Mouse (Mus musculus): ENCODE results near the gene Fam78a.

Fam78a gene

DNA sequence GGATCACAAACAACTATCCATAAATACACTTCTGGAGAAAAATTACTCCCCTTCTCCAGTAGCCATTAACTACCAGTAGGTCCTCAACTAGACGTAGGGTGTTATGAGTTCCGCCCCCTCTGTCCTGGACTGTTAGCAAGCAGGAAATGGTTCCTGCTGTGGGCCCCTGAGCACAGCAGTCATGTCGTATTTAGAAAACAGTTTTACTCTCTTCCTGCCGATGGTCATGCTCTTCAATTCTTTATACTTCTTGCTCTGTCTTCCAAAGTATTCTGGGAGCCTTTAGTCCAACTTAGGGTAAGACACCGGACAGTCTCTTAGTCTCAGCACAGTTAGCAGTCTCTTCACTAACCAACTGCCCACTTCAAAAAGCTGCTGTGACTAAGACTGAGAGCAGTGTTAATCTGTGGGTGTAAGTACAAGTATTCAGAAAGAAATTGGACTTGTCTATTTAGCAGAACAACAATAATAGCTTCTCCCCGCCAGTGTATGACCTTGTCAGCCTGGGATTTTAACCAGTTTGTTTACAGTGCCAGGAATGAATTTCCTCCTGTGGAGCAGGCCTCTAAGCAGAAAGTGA lies 47.3 kb downstream of the Fam78a start:
- DNase-seq, result no peak

DNA sequence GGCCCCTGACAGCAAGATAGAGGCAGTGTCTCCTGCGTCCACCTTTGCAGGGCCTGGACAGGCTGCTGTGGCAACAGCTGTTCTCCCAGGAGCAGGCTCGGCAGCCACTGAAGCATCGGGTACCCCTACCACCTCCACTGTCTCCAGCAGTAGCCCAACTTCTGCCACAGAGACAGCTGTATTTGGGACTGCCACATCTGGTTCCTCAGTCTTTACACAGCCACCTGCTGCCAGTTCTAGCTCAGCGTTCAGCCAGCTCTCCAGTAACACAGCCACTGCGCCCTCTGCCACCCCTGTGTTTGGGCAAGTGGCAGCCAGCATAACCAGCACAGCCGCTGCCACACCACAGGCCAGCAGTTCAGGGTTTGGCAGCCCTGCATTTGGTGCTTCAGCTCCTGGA lies 50.5 kb downstream of the Fam78a start:
- DNase-seq, result no peak

DNA sequence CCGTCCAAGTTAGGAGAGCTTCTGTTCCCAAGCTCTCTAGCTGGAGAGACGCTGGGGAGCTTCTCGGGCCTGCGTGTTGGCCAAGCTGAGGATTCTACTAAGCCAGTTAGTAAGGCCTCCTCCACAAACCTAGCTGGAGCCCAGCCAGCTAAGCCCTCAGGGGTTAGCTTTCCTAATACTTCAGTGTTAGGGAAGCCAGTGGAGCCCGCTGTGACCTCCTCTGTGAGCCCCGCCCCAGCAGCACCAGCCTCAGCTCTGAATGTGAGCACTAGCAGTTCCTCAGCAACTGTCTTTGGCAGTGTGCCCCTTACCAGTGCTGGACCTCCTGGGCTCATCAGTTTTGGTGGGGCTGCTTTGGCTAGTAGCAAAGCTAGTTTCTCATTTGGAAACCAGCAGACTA lies 51.2 kb downstream of the Fam78a start:
- DNase-seq, result no peak

GRCm38 (mm10) chr2:32029636-32030035 lies 55.0 kb downstream of the Fam78a start:
- no peak for DNase-seq

GRCm38 (mm10) chr2:32024372-32024771 lies 60.3 kb downstream of the Fam78a start:
- no peak for DNase-seq

DNA sequence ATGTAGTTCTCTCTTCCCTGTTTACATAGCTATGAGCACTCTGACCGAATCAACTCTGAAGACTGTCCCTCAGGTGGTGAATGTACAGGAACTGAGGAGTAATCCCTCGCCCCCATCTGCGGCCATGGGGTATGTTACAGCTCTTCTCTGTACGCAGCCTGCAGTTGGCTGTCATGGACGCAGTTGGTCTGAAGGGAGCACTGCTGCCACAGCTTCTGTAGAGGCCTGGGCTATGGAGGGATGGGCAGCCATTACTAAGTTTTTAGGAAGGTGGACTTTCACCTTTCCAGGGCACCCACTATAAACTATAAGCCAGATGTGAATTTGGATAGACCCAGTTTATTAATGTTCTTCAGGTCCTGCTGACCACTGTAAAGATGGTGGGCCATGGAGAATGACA lies 64.4 kb downstream of the Fam78a start:
- no peak for DNase-seq

GRCm38 (mm10) chr2:32019704-32020103 lies 65.0 kb downstream of the Fam78a start:
- DNase-seq, result no peak

GRCm38 (mm10) chr2:32008716-32009115 lies 75.9 kb downstream of the Fam78a start:
- no peak for DNase-seq

- no peak for DNase-seq
These were observed 76.3 kb downstream of the Fam78a start for GRCm38 (mm10) chr2:32008311-32008710.
